Mouse (Mus musculus) midbrain, embryonic 14.5 days (tissue): ENCODE data around the gene Rdh13. TPM values are rescaled to one million over a fixed set of nuclear protein-coding genes. Genes with fewer than 3 reads are reported as not detected.
A peak's percentile ranks its signal among the peaks of the same experiment; 100 is the strongest.

Experiments used
- ATAC-seq: fragments of 200-750 bp; cut with Nextera tagmentation; 2 replicates; pipeline ENCODE4 v1.8.0; 2017; ENCODE audit warnings: moderate number of reproducible peaks, moderate library complexity; ENCODE audit not compliant: low FRiP score, low TSS enrichment
- DNase-seq: peaks from one replicate; pipeline ENCODE4 v3.0.0-alpha.2; 2015
- H3K27ac ChIP-seq: fragments of 300-500 bp; sonication (generic); replicated peaks from 2 replicates; pipeline ENCODE4 v1.5.1; 2014; ENCODE audit warnings: mild to moderate bottlenecking, low read depth, low read length, moderate library complexity
- H3K27me3 ChIP-seq: fragments of 300-500 bp; sonication (generic); 2 replicates; pipeline ENCODE4 v1.6.1; 2014; ENCODE audit warnings: low read length, control low read depth, mixed read lengths; ENCODE audit not compliant: control insufficient read depth, insufficient read depth
- H3K36me3 ChIP-seq: fragments of 300-500 bp; sonication (generic); 2 replicates; pipeline ENCODE4 v1.6.1; 2014; ENCODE audit warnings: low read length, control low read depth; ENCODE audit not compliant: control insufficient read depth, insufficient read depth
- H3K4me1 ChIP-seq: fragments of 300-500 bp; sonication (generic); 2 replicates; pipeline ENCODE4 v1.6.1; 2014; ENCODE audit warnings: mild to moderate bottlenecking, antibody characterized with exemption, low read length, control low read depth; ENCODE audit not compliant: control insufficient read depth, insufficient read depth
- H3K4me2 ChIP-seq: fragments of 300-500 bp; sonication (generic); 2 replicates; pipeline ENCODE4 v1.6.1; 2014; ENCODE audit warnings: mild to moderate bottlenecking, low read length, moderate library complexity
- H3K4me3 ChIP-seq: fragments of 300-500 bp; sonication (generic); replicated peaks from 2 replicates; pipeline ENCODE4 v1.5.1; 2014; ENCODE audit warnings: low read depth, low read length
- H3K9ac ChIP-seq: fragments of 300-500 bp; sonication (generic); replicated peaks from 2 replicates; pipeline ENCODE4 v1.6.1; 2014; ENCODE audit warnings: mild to moderate bottlenecking, low read length, moderate library complexity
- H3K9me3 ChIP-seq: fragments of 300-500 bp; sonication (generic); 2 replicates; pipeline ENCODE4 v1.6.1; 2016; ENCODE audit warnings: low read length, control low read depth, mixed read lengths; ENCODE audit not compliant: control insufficient read depth
- WGBS: fragments of 180-500 bp; shearing (Covaris S2); extraction: QIAGEN DNeasy Blood & Tissue Kit; methylation state at CpG from one replicate; pipeline ENCODE4 v1.1.7; 2014; 5-methylcytosine and 5-hydroxymethylcytosine counted together
- polyA plus RNA-seq: library from polyadenylated mRNA; unstranded; fragments of >200 nt; fragmentation: Nextera tagmentation; extraction: Ambion mirVana; gene quantifications from 2 replicates; pipeline ENCODE4 v1.2.1, GENCODE M21; 2014

Gene Rdh13
- 35.5 and 43.1 TPM in 2 replicates for polyA plus RNA-seq

DNA sequence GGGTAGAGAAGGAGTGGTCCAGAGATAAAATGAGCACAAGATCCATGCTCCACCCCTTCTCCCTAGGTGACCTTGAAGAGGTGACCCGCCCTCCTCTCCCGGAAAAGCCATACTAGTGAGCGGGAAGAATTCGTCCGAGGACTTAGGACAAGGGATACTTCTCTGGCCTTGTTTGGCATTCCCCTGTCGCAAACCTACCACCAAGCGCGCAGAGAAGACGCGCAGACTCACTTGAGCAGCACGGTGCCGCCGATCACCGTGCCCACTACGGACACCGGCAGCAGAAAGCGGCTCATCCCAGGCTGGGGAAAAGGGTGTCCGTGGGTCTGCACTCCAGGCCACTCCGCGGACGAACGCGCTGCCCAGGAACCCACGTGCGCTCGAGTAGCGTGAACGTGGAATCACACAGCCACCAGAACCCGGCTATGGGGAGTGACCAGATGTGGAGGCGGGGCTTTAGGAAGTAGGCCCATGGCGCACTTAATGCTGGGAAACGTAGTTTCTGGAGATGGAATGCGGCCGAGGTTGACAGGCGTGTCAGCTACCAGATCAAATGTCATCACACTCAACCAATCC is at the start of gene Rdh13:
Gene Rdh13 (minus strand): TSS at position 434 of the 576 bp plus-strand sequence.
- peak; percentile 93 for DNase-seq
- 0 out of 2 replicates have a peak, but pooled peaks cover 4% of the 10 kb centered on the region for H3K4me1 ChIP-seq
- peak within 1 kb of the TSS; percentile 70 for H3K9ac ChIP-seq
- H3K9me3 ChIP-seq: no peaks in the 10 kb centered on the region
- H3K27ac ChIP-seq: peak within 1 kb of the TSS; percentile 71
- peak; percentile 92 for ATAC-seq
- H3K4me2 ChIP-seq: peak within 1 kb of the TSS; percentile 63
- H3K27me3 ChIP-seq: no peaks in the 10 kb centered on the region
- WGBS: under 1% methylated on average over 35 of the region's 35 CpGs
- peak within 1 kb of the TSS; percentile 84 for H3K4me3 ChIP-seq
- H3K36me3 ChIP-seq: peaks cover 34% of the 10 kb centered on the region

DNA sequence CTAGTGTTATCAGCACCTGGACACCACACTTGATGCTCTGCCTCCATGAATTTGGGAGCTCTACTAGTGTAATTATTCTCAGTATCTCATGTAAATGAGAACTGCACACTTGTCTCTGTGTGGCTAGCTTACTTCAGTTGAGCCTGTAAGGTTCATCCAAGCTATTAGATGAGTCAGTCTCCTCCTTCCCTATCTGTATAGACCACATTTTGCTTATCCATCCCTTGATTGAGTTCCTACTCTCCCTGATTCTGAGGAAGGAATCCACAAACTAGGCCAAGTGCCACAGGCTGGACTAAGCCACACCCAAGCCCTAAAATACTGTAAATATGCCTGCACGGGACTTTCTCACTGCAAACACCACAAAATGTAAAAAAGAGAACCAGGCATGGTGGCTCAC is 48.5 kb upstream of the Rdh13 start:
- H3K27ac ChIP-seq: no peak overlapping the region
- peaks cover 45% of the 10 kb centered on the region for H3K36me3 ChIP-seq
- no peaks in the 10 kb centered on the region for H3K27me3 ChIP-seq
- ATAC-seq (no peak), DNase-seq (no peak)
- no peaks in the 10 kb centered on the region for H3K9me3 ChIP-seq
- no peak overlapping the region for H3K9ac ChIP-seq
- H3K4me1 ChIP-seq: peaks cover 16% of the 10 kb centered on the region
- 93% methylated on average over 1 of the region's 1 CpGs for WGBS
- H3K4me3 ChIP-seq: no peak overlapping the region
- no peak overlapping the region for H3K4me2 ChIP-seq

DNA sequence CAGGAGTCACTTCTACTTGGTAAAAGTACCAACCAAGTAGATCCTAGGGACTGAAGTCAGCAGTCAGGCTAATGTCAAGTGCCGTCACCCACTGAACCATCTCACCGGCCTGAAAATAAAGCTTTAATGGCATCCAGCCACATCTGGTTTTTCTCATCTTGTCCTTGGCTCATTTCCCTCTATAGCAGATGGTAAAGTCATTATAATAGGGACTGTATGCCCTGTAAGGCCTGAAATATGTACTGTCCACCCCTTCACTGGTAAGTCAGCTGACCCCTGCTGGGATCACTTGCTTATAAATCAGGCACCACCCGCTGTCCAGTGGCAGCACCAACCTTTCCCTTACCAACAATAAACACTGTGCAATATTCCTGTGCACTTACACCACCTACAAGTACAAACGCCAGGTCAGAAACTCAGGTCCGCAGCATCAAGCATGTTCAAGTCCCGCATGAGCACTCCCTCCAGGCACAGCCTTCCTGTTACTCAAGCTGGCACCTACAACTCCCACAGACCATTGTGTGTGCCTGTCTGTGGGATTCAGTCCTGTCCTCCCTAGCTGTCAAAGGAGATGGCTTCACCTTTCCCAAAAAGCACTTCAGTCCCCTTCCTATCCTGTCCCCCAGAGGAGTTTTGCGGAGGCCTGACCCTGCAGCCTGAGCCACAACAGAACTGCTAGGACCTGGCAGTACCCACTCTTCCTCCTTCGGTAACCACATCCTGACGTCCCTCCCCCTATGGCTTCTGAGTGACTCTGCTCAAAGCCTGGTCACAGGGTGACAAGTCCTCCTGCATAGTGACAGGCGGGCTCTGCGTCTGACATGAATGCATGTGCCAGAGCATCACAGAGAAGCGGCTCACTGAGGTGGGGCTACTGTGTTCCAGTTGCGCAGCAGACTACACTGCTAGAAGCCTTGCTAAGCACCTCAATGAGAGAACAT is 47.1 kb upstream of the Rdh13 start:
- H3K27me3 ChIP-seq: no peaks in the 10 kb centered on the region
- ATAC-seq (no peak), DNase-seq (no peak)
- peaks cover 52% of the 10 kb centered on the region for H3K36me3 ChIP-seq
- H3K27ac ChIP-seq: no peak overlapping the region
- peaks cover 2% of the 10 kb centered on the region; the same call in 1 of the 2 replicates for H3K4me1 ChIP-seq
- no peak overlapping the region for H3K4me3 ChIP-seq
- H3K9ac ChIP-seq: no peak overlapping the region
- no peaks in the 10 kb centered on the region for H3K9me3 ChIP-seq
- no peak overlapping the region for H3K4me2 ChIP-seq
- 94% methylated on average over 13 of the region's 13 CpGs for WGBS

DNA sequence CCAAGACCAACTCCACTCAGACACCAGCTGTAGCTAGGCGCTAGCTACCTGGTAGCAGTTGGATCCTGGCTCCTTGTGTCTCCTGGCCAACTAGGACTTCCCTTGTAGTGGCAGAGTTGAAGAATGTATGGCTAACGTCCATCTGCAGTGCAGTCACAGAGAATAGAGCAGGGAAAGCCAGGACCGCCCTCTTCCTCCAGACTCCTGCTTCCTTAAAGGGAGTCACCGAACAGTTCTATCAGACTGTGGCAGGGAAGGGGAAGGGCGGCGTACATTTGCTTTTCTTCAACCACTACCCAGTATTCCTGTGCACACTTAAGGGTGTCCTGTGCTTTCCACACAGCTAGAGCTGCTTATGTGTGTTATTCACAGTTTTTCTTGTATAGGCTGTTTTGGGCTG is 45.9 kb upstream of the Rdh13 start:
- Histone ChIP-seq H3K36me3 (peaks cover 48% of the 10 kb centered on the region), H3K27ac (no peak overlapping the region), H3K9ac (no peak overlapping the region), H3K4me2 (no peak overlapping the region), H3K4me3 (no peak overlapping the region), H3K27me3 (no peaks in the 10 kb centered on the region), H3K9me3 (no peaks in the 10 kb centered on the region), H3K4me1 (no peaks in the 10 kb centered on the region)
- ATAC-seq (no peak), DNase-seq (no peak)
- WGBS: 91% methylated on average over 6 of the region's 6 CpGs

DNA sequence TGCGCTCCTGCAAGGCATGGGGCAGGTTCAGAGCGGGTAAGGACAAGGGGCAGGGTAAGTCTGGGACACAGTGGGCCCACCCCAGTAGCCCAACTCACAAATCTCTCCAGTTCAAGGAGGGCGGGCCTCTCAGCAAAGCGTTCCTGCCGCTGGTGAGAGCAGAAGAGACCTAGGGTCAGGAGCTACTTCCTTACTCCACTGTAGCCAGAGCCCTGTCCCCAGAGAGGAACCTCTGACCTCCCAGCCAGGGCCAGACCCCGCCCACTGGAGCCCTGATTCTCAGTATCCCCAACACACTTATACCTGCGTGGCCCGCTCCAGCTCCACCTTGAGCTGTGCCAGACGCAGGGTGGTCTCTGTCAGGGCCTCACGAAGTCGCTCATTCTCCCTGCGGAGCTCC is 36.8 kb upstream of the Rdh13 start:
- ATAC-seq (no peak), DNase-seq (no peak)
- no peaks in the 10 kb centered on the region for H3K9me3 ChIP-seq
- no peak overlapping the region for H3K4me2 ChIP-seq
- peaks cover 60% of the 10 kb centered on the region for H3K36me3 ChIP-seq
- WGBS: 95% methylated on average over 12 of the region's 12 CpGs
- H3K4me1 ChIP-seq: peaks cover 11% of the 10 kb centered on the region; the same call in 1 of the 2 replicates
- no peak overlapping the region for H3K27ac ChIP-seq
- 0 out of 2 replicates have a peak, but pooled peaks cover 3% of the 10 kb centered on the region for H3K27me3 ChIP-seq
- no peak overlapping the region for H3K4me3 ChIP-seq
- no peak overlapping the region for H3K9ac ChIP-seq

DNA sequence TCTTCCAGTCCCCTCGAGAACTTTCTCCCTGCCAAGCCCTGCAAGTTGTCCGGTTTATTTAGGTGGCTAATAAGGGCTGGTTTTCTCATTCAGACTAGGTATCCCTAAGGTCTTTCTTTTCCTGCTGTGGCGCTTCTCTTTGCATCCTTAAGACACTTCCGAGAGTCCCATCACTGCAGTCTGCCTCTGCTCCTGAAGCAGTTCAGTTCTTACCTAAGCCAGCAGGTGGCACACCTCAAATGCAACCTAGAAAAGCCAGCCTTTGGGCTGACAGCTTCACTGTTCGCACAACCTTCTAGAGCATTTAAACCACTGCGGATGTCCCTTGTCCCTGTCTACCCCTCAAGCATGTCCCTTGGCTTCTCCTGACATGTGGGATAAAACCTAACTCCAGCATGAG is 34.2 kb upstream of the Rdh13 start:
- Histone ChIP-seq H3K27ac (no peak overlapping the region), H3K9ac (no peak overlapping the region), H3K4me1 (peaks cover 11% of the 10 kb centered on the region; the same call in 1 of the 2 replicates), H3K4me3 (no peak overlapping the region), H3K9me3 (no peaks in the 10 kb centered on the region), H3K4me2 (no peak overlapping the region), H3K27me3 (peaks cover 15% of the 10 kb centered on the region; the same call in 1 of the 2 replicates), H3K36me3 (peaks cover 40% of the 10 kb centered on the region)
- 27% methylated on average over 6 of the region's 6 CpGs for WGBS
- peak; percentile 77 for DNase-seq
- ATAC-seq: no peak

DNA sequence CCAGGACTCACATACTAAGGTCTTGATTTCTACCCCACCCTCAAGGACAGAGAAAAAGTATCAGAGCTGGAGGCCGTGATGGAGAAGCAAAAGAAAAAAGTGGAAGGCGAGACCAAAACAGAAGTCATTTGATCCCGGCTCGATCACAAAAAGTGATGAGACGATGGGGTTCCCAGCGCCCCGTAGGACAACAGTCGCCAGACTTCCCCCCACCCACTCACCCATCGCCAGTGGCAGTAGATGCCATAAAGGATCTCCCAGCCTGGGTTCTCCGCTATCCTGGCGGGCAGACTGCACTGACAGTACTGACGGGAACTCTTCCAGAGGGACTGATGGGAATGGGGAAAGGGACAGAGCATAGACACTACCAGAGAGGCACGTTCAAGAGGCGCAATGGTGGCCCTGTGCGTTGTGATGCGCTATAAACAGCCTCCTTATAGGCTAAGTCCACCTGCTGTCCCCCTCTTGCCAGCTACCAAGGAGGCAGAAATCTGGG is 33.4 kb upstream of the Rdh13 start:
- DNase-seq: peak; percentile 23
- peaks cover 11% of the 10 kb centered on the region; the same call in 1 of the 2 replicates for H3K4me1 ChIP-seq
- H3K4me3 ChIP-seq: peak overlapping the region; percentile 40
- H3K36me3 ChIP-seq: peaks cover 31% of the 10 kb centered on the region
- H3K9me3 ChIP-seq: no peaks in the 10 kb centered on the region
- peak overlapping the region; percentile 38 for H3K9ac ChIP-seq
- H3K27me3 ChIP-seq: peaks cover 20% of the 10 kb centered on the region; the same call in 1 of the 2 replicates
- peak overlapping the region; percentile 14; the same call in 1 of the 2 replicates for H3K27ac ChIP-seq
- 2% methylated on average over 16 of the region's 16 CpGs for WGBS
- no peak for ATAC-seq
- peak overlapping the region; percentile 86 for H3K4me2 ChIP-seq

DNA sequence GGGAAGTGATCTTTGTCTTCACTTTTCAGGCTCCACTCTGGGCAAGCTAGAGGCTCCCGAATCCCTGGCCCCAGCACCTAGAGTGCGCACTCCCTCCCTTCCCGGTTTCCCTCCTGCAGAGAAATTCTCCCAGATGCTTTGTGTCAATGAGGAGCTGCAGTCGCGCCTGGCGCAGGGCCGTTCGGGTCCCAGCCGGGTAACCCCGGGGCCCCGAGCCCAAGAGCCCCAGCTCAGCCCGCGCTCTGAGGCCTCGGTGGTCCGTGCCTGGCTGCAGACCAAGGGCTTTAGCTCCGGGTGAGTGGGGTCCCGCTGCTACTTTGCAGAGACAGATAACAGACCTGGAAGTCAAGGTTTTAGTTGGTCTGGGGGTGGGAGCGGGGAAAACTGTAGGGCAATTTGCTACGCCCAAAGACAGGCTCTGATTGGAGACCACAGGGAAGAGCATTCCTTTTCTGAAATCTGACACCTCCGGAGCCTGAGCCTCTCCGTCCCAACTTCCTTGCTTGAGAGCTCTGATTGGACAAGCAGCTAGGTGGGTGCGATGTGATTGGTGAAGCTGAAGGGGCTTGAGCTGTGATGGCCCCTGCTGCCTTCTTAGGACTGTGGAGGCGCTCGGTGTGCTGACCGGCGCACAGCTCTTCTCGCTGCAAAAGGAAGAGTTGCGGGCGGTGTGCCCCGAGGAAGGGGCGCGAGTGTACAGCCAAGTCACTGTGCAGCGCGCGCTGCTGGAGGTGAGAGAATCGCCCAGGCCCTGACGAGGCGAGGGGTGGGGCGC is 32.8 kb upstream of the Rdh13 start:
- Histone ChIP-seq H3K4me3 (peak overlapping the region; percentile 40), H3K27me3 (peaks cover 26% of the 10 kb centered on the region), H3K36me3 (peaks cover 25% of the 10 kb centered on the region), H3K9ac (peak overlapping the region; percentile 47), H3K27ac (peak overlapping the region; percentile 64; the same call in 1 of the 2 replicates), H3K4me2 (peak overlapping the region; percentile 86), H3K9me3 (no peaks in the 10 kb centered on the region), H3K4me1 (peaks cover 11% of the 10 kb centered on the region; the same call in 1 of the 2 replicates)
- peak; percentile 92 for ATAC-seq
- under 1% methylated on average over 39 of the region's 39 CpGs for WGBS
- peak; percentile 86 for DNase-seq
